Mouse (Mus musculus): ENCODE data around the gene Sstr5.

DNA sequence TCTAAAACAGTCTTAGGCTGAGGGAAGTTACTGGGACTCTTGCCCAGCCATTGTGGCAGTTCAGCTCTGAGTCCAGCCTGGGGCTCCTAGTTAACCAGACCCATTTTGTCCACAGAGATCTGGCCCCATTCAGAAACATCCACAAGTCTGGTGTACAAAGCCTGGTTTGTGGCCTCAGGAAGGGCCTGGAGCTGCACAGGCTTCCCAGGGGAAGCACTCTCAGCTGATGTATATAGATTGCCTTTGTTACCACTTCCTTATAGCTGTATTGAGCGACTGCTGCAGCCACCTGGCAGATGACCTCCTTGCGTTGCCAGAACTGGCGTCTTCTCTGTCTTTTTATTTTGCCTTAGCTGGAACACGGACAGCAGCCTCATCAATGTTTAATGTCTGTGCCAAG, 52.0 kb downstream of the Sstr5 start:
- TF ChIP-seq POLR2A (IDR thresholded peaks at IDR 0.05; ENCODE audit: insufficient read depth, low read depth, low read length) (no peak), EP300 (IDR thresholded peaks at IDR 0.05; ENCODE audit: insufficient read depth, low read depth, low read length) (no peak)

All from heart, adult 2 months (tissue).